Mouse (Mus musculus): Measurements from ENCODE around the gene 1700109H08Rik.
A peak's percentile ranks its signal among the peaks of the same experiment; 100 is the strongest.
"Not testable (repeated sequence)": the region's sequence is repeated elsewhere in the genome, so short reads cannot be mapped to it uniquely, and the experiment has no call there.

1700109H08Rik gene

GRCm38 (mm10) chr5:3571266-3571665, at the start of gene 1700109H08Rik:
TSS of gene 1700109H08Rik (plus strand) at chr5:3571566.
- no peak for DNase-seq

- DNase-seq = no peak
Measured at GRCm38 (mm10) chr5:3521741-3522140, 49.6 kb upstream of the 1700109H08Rik start.

- DNase-seq = no peak
Measured at GRCm38 (mm10) chr5:3522826-3523225, 48.5 kb upstream of the 1700109H08Rik start.

GRCm38 (mm10) chr5:3527041-3527691, 44.2 kb upstream of the 1700109H08Rik start:
- DNase-seq = no peak

GRCm38 (mm10) chr5:3529585-3530189, 41.7 kb upstream of the 1700109H08Rik start:
- DNase-seq = no peak

GRCm38 (mm10) chr5:3532048-3532447, 39.3 kb upstream of the 1700109H08Rik start:
- not testable (repeated sequence) for DNase-seq

GRCm38 (mm10) chr5:3536592-3537212, 34.7 kb upstream of the 1700109H08Rik start:
- DNase-seq = no peak

GRCm38 (mm10) chr5:3538505-3539472, 32.6 kb upstream of the 1700109H08Rik start:
- no peak for DNase-seq

- DNase-seq = no peak
Measured at GRCm38 (mm10) chr5:3541871-3542270, 29.5 kb upstream of the 1700109H08Rik start.

GRCm38 (mm10) chr5:3543629-3544479, 27.5 kb upstream of the 1700109H08Rik start, which contains the start of gene Fam133b:
TSS of gene Fam133b (plus strand) at chr5:3543833.
- DNase-seq = peak; percentile 91

GRCm38 (mm10) chr5:3544480-3544769, 26.9 kb upstream of the 1700109H08Rik start:
- DNase-seq = no peak

GRCm38 (mm10) chr5:3546226-3546625, 25.1 kb upstream of the 1700109H08Rik start:
- no peak for DNase-seq

GRCm38 (mm10) chr5:3551481-3551880, 19.9 kb upstream of the 1700109H08Rik start:
- DNase-seq = no peak

- DNase-seq = no peak
Measured at GRCm38 (mm10) chr5:3554198-3554597, 17.2 kb upstream of the 1700109H08Rik start.

GRCm38 (mm10) chr5:3574825-3575224, 3.5 kb downstream of the 1700109H08Rik start:
- DNase-seq = no peak

GRCm38 (mm10) chr5:3577939-3578338, 6.6 kb downstream of the 1700109H08Rik start:
- DNase-seq = no peak

- no peak for DNase-seq
Measured at GRCm38 (mm10) chr5:3579066-3579465, 7.7 kb downstream of the 1700109H08Rik start.

- peak; percentile 94 for DNase-seq
Measured at GRCm38 (mm10) chr5:3595693-3596398, 24.5 kb downstream of the 1700109H08Rik start, which contains the start of gene Pex1. TSS of gene Pex1 (plus strand) at chr5:3596066.

- peak; percentile 87 for DNase-seq
Measured at GRCm38 (mm10) chr5:3596399-3596766, 25.0 kb downstream of the 1700109H08Rik start, which contains the start of gene Rbm48. TSS of gene Rbm48 (minus strand) at chr5:3596585.

GRCm38 (mm10) chr5:3597171-3597570, 25.8 kb downstream of the 1700109H08Rik start:
- no peak for DNase-seq

GRCm38 (mm10) chr5:3598766-3599165, 27.4 kb downstream of the 1700109H08Rik start:
- DNase-seq = no peak
